Mouse (Mus musculus) spleen, adult 2 months (tissue): Measurements from ENCODE around the gene Gm37240.

Experiments
- CTCF ChIP-seq: fragments of 200-500 bp; IDR thresholded peaks from 2 replicates; pipeline ENCODE4 v1.5.1; 2011; ENCODE audit warnings: mild to moderate bottlenecking, inconsistent platforms; ENCODE audit not compliant: insufficient read depth, insufficient read length, insufficient replicate concordance; ENCODE audit errors: extremely low read depth
- POLR2A ChIP-seq: fragments of 200-500 bp; IDR thresholded peaks from 2 replicates; pipeline ENCODE4 v1.6.1; 2011; ENCODE audit warnings: low read depth, low read length, inconsistent platforms

- TF ChIP-seq CTCF: no peak
- no peak for TF ChIP-seq POLR2A
These were observed 113.9 kb downstream of the Gm37240 start for GRCm38 (mm10) chr3:85773425-85773824.
